Mouse (Mus musculus) CH12.LX (cell line): ENCODE measurements around the gene Trim9. TPM values are rescaled to one million over a fixed set of nuclear protein-coding genes. Genes with fewer than 3 reads are reported as not detected.

ENCODE experiments used
- DNase-seq: peaks from one replicate; pipeline ENCODE4 v3.0.0-alpha.2; 2013; ENCODE audit errors: extremely low read depth
- H3K27ac ChIP-seq: 2 replicates; pipeline ENCODE4 v1.5.1; 2012; ENCODE audit warnings: low read depth, mild to moderate bottlenecking, control low read depth, moderate library complexity; ENCODE audit not compliant: insufficient read depth
- H3K27me3 ChIP-seq: replicated peaks from 2 replicates; pipeline ENCODE3; 2012; ENCODE audit warnings: inconsistent platforms
- H3K36me3 ChIP-seq, 2 experiments: replicated peaks in 1 of 2; 2 replicates each; pipeline versions ENCODE3 to v1.6.1; 2012; ENCODE audit warnings: inconsistent platforms in 1 of 2, low read length in 1 of 2, mild to moderate bottlenecking in 1 of 2, mixed read lengths in 1 of 2, moderate library complexity in 1 of 2; ENCODE audit not compliant: control insufficient read depth in 1 of 2, insufficient read depth in 1 of 2
- H3K4me1 ChIP-seq, 2 experiments: 2 replicates each; pipeline ENCODE4 v1.6.1; 2012; ENCODE audit warnings: inconsistent platforms in 1 of 2, moderate library complexity in 1 of 2; ENCODE audit not compliant: insufficient read depth in 2 of 2, control insufficient read depth in 1 of 2
- H3K4me2 ChIP-seq: 2 replicates; pipeline ENCODE4 v1.6.1; 2012; ENCODE audit warnings: low read depth, mild to moderate bottlenecking, control low read depth; ENCODE audit not compliant: poor library complexity, insufficient read depth, severe bottlenecking
- H3K4me3 ChIP-seq, 3 experiments: fragments of 150-350 bp in 1 of 3; sonication (generic) in 1 of 3; replicated peaks in 1 of 3; 2 replicates each; pipeline versions ENCODE3 to v1.5.1; 2011 to 2012; ENCODE audit warnings: low read depth in 2 of 3, low read length in 2 of 3, mild to moderate bottlenecking in 2 of 3, moderate library complexity in 2 of 3, control low read depth in 1 of 3, improper control_type of control experiment in 1 of 3, inconsistent platforms in 1 of 3, mixed read lengths in 1 of 3; ENCODE audit not compliant: poor library complexity in 1 of 3
- H3K79me2 ChIP-seq: replicated peaks from 2 replicates; pipeline ENCODE4 v1.6.1; 2012; ENCODE audit warnings: mild to moderate bottlenecking, moderate library complexity; ENCODE audit not compliant: control insufficient read depth, poor library complexity, insufficient read depth, severe bottlenecking; ENCODE audit errors: extremely low read depth
- H3K9ac ChIP-seq: 2 replicates; pipeline ENCODE4 v1.6.1; 2012; ENCODE audit warnings: low read depth, mild to moderate bottlenecking, control low read depth, moderate library complexity; ENCODE audit not compliant: insufficient read depth
- H3K9me3 ChIP-seq: replicated peaks from 2 replicates; pipeline ENCODE3; 2012; ENCODE audit warnings: low read length, inconsistent platforms, mixed read lengths
- BHLHE40 ChIP-seq: IDR thresholded peaks from 2 replicates; pipeline ENCODE4 v1.6.1; 2011; ENCODE audit warnings: mild to moderate bottlenecking, low read depth, low read length, improper control_type of control experiment
- CTCF ChIP-seq, 2 experiments: IDR thresholded peaks in 1 of 2; conservative IDR thresholded peaks in 1 of 2; 2 replicates each; pipeline ENCODE4 v1.5.1; 2011 to 2012; ENCODE audit warnings: low read depth in 2 of 2, low read length in 2 of 2, improper control_type of control experiment in 1 of 2, inconsistent platforms in 1 of 2, mild to moderate bottlenecking in 1 of 2, moderate library complexity in 1 of 2
- ELF1 ChIP-seq: IDR thresholded peaks from 2 replicates; pipeline ENCODE4 v1.6.1; 2014; ENCODE audit warnings: low read depth, mild to moderate bottlenecking, inconsistent platforms, low read length, improper control_type of control experiment
- ETS1 ChIP-seq: conservative IDR thresholded peaks from 2 replicates; pipeline ENCODE4 v1.6.1; 2012; ENCODE audit warnings: low read depth, mild to moderate bottlenecking, inconsistent platforms, low read length, improper control_type of control experiment, moderate library complexity
- GABPA ChIP-seq: IDR thresholded peaks from 2 replicates; pipeline ENCODE4 v1.6.1; 2012; ENCODE audit warnings: low read depth, low read length, improper control_type of control experiment, inconsistent platforms; ENCODE audit not compliant: insufficient replicate concordance
- HCFC1 ChIP-seq: IDR thresholded peaks from 2 replicates; pipeline ENCODE4 v1.6.1; 2012; ENCODE audit warnings: low read depth, mild to moderate bottlenecking, inconsistent platforms, low read length, improper control_type of control experiment
- IRF4 ChIP-seq: IDR thresholded peaks from 2 replicates; pipeline ENCODE4 v1.6.1; 2014; ENCODE audit warnings: low read depth, mild to moderate bottlenecking, inconsistent platforms, low read length, improper control_type of control experiment
- JUND ChIP-seq: conservative IDR thresholded peaks from 2 replicates; pipeline ENCODE4 v1.6.1; 2011; ENCODE audit warnings: low read depth, low read length, improper control_type of control experiment
- MAX ChIP-seq: IDR thresholded peaks from 2 replicates; pipeline ENCODE4 v1.6.1; 2011; ENCODE audit warnings: low read length, improper control_type of control experiment
- MXI1 ChIP-seq: IDR thresholded peaks from 2 replicates; pipeline ENCODE4 v1.6.1; 2011; ENCODE audit warnings: mild to moderate bottlenecking, low read depth, low read length, improper control_type of control experiment
- MYC ChIP-seq: IDR thresholded peaks from 2 replicates; pipeline ENCODE4 v1.6.1; 2011; ENCODE audit warnings: low read depth, mild to moderate bottlenecking, improper control_type of control experiment, low read length
- PAX5 ChIP-seq: IDR thresholded peaks from 2 replicates; pipeline ENCODE4 v1.6.1; 2012; ENCODE audit warnings: low read length, inconsistent platforms, mixed read lengths
- POLR2A ChIP-seq: IDR thresholded peaks from 2 replicates; pipeline ENCODE4 v1.6.1; 2011; ENCODE audit warnings: low read depth, mild to moderate bottlenecking, improper control_type of control experiment, low read length
- POLR2AphosphoS2 ChIP-seq: IDR thresholded peaks from 2 replicates; pipeline ENCODE4 v1.6.1; 2011; ENCODE audit warnings: low read depth, low read length, improper control_type of control experiment
- SIN3A ChIP-seq: IDR thresholded peaks from 2 replicates; pipeline ENCODE4 v1.6.1; 2012; ENCODE audit warnings: low read length, improper control_type of control experiment, inconsistent platforms
- TBP ChIP-seq: conservative IDR thresholded peaks from 2 replicates; pipeline ENCODE4 v1.6.1; 2011; ENCODE audit warnings: low read depth, low read length, improper control_type of control experiment
- TCF12 ChIP-seq: IDR thresholded peaks from 2 replicates; pipeline ENCODE4 v1.6.1; 2014; ENCODE audit warnings: low read depth, mild to moderate bottlenecking, inconsistent platforms, low read length, improper control_type of control experiment
- USF2 ChIP-seq: conservative IDR thresholded peaks from 2 replicates; pipeline ENCODE4 v1.6.1; 2011; ENCODE audit warnings: low read depth, low read length, improper control_type of control experiment
- ZNF384 ChIP-seq: IDR thresholded peaks from 2 replicates; pipeline ENCODE4 v1.6.1; 2012; ENCODE audit warnings: low read depth, low read length, improper control_type of control experiment, inconsistent platforms
- dilution Hi-C: fragments of 300-500 bp; cut with MboI; formaldehyde crosslinking; loops from 2 replicates; pipeline ENCODE4 v1.14.3; 2020; ENCODE audit warnings: low sequenced_read_pairs; ENCODE audit not compliant: extremely low pct_unique_long_range_greater_than_20kb, extremely low pct_ligation_motif_present
- in situ Hi-C: fragments of 300-500 bp; cut with MboI; formaldehyde crosslinking; loops from 3 replicates; pipeline ENCODE4 v1.14.3; 2019; ENCODE audit warnings: low sequenced_read_pairs, low pct_ligation_motif_present, low pct_unique_long_range_greater_than_20kb, mixed read lengths
- polyA plus RNA-seq: library from polyadenylated mRNA; unstranded; fragments of >175 nt; gene quantifications from 2 replicates; pipeline ENCODE4 v1.2.1, GENCODE M21; 2012; ENCODE audit warnings: low read depth; ENCODE audit not compliant: insufficient read length
- total RNA-seq, 2 experiments: library from RNA; depleted of rRNA; stranded (reverse); fragments of 300-350 nt in 1 of 2; fragments of >200 nt in 1 of 2; gene quantifications; 2 replicates each; pipeline ENCODE4 v1.2.3; 2012 to 2014

Trim9 gene
- total and polyA plus RNA-seq, 3 experiments = 0.07 TPM; not detected in 2

GRCm38 (mm10) chr12:70367326-70368248 lies 20.2 kb upstream of the Trim9 start (continued):
- peak; percentile 37; the same call in 1 of the 2 replicates for TF ChIP-seq TCF12
- no peak for TF ChIP-seq POLR2A
- no peak for TF ChIP-seq USF2
- TF ChIP-seq CTCF (conservative IDR thresholded peaks at IDR 0.05 in 1 of 2, IDR thresholded peaks at IDR 0.05 in 1 of 2; ENCODE audit: low read depth in 2 of 2, low read length in 2 of 2) = no peak
- TF ChIP-seq MYC = 0 out of 2 replicates have a peak, but pooled peaks have one; percentile 52
- no peak for TF ChIP-seq POLR2AphosphoS2
- TF ChIP-seq TBP = no peak
- peak; percentile 79 for TF ChIP-seq MXI1
- TF ChIP-seq SIN3A = peak; percentile 35; the same call in 1 of the 2 replicates
- peak; percentile 55 for TF ChIP-seq HCFC1
- TF ChIP-seq ZNF384 = no peak
- no peak for TF ChIP-seq BHLHE40
- 0 out of 2 replicates have a peak, but pooled peaks have one; percentile 40 for TF ChIP-seq MAX

GRCm38 (mm10) chr12:70363016-70363415 lies 15.6 kb upstream of the Trim9 start:
- Histone ChIP-seq H3K9me3 (no peaks in the 10 kb centered on the region), H3K36me3 (no peaks in the 10 kb centered on the region), H3K4me2 (no peak overlapping the region), H3K27me3 (no peaks in the 10 kb centered on the region), H3K4me1 (peaks cover 6 to 17% of the 10 kb centered on the region in 2 experiments), H3K9ac (no peak overlapping the region), H3K27ac (no peak overlapping the region), H3K4me3 (no peak overlapping the region), H3K79me2 (no peaks in the 10 kb centered on the region)
- TF ChIP-seq ETS1 (no peak), CTCF (conservative IDR thresholded peaks at IDR 0.05 in 1 of 2, IDR thresholded peaks at IDR 0.05 in 1 of 2; ENCODE audit: low read depth in 2 of 2, low read length in 2 of 2) (no peak), JUND (no peak), BHLHE40 (no peak), MAX (no peak), PAX5 (no peak), POLR2AphosphoS2 (no peak), POLR2A (no peak), ELF1 (no peak), GABPA (no peak), IRF4 (no peak)
- in situ Hi-C loops = no loop called here
- DNase-seq = no peak
- dilution Hi-C loops = no loop called here
